Mouse (Mus musculus): ENCODE results near the gene Crispld2.

DNA sequence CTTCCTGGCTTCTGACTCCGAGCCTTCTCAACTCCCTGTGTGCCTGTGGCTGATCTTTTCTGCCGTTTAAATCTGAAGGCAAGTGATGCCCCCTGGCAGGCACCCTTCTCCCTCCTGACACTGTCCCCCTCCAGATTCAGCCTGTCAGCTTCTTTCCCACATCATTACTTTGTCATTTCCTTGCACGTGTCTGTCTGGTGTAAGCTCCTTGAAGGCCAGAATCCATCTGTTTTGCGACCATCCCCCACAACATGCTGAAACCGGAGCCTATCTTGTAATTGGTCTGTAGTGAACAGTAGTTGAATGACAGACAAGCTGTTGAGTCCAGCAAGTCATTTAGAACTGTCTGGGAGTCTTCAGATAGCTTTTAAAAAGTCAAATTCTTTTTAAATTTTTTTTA, 53.2 kb downstream of the Crispld2 start:
- TF ChIP-seq EP300 (IDR thresholded peaks at IDR 0.05; ENCODE audit: low read depth) = no peak
- TF ChIP-seq CTCF (IDR thresholded peaks at IDR 0.05; ENCODE audit: low read depth) = no peak

Data from heart, postnatal 0 days (tissue).